Mouse (Mus musculus): ENCODE data around the gene Gpr27. TPM values are rescaled to one million over a fixed set of nuclear protein-coding genes. Genes with fewer than 3 reads are reported as not detected.
A peak's percentile ranks its signal among the peaks of the same experiment; 100 is the strongest.

Gene Gpr27
- polyA plus RNA-seq, 1 experiment: 0.99 TPM

- H3K4me1 ChIP-seq (ENCODE audit: control insufficient read depth, insufficient read depth, low read length): no peaks in the 10 kb centered on the region
- no peak for TF ChIP-seq CTCF (conservative IDR thresholded peaks at IDR 0.05; ENCODE audit: insufficient read depth, insufficient read length, low read depth, low read length)
- TF ChIP-seq POLR2A (IDR thresholded peaks at IDR 0.05; ENCODE audit: low read depth, low read length): no peak
- DNase-seq: no peak
- no peaks in the 10 kb centered on the region for H3K27me3 ChIP-seq (replicated peaks; ENCODE audit: control insufficient read depth, insufficient read depth, low read length)
- 83% methylated on average over 8 of the region's 8 CpGs for WGBS
- H3K27ac ChIP-seq (ENCODE audit: insufficient read depth, low read depth, low read length): no peak overlapping the region
- no peaks in the 10 kb centered on the region for H3K36me3 ChIP-seq (ENCODE audit: control insufficient read depth, insufficient read depth, low read length)
- no peak overlapping the region for H3K4me3 ChIP-seq (ENCODE audit: insufficient read depth, low read depth, low read length)
Measured at GRCm38 (mm10) chr6:99677325-99677724, 15.2 kb upstream of the Gpr27 start.

GRCm38 (mm10) chr6:99678108-99678507, 14.4 kb upstream of the Gpr27 start:
- 88% methylated on average over 11 of the region's 11 CpGs for WGBS
- Histone ChIP-seq H3K4me1 (ENCODE audit: control insufficient read depth, insufficient read depth, low read length) (no peaks in the 10 kb centered on the region), H3K36me3 (ENCODE audit: control insufficient read depth, insufficient read depth, low read length) (no peaks in the 10 kb centered on the region), H3K27ac (ENCODE audit: insufficient read depth, low read depth, low read length) (no peak overlapping the region), H3K4me3 (ENCODE audit: insufficient read depth, low read depth, low read length) (no peak overlapping the region), H3K27me3 (replicated peaks; ENCODE audit: control insufficient read depth, insufficient read depth, low read length) (no peaks in the 10 kb centered on the region)
- TF ChIP-seq CTCF (conservative IDR thresholded peaks at IDR 0.05; ENCODE audit: insufficient read depth, insufficient read length, low read depth, low read length) (no peak), POLR2A (IDR thresholded peaks at IDR 0.05; ENCODE audit: low read depth, low read length) (no peak)
- DNase-seq: no peak

GRCm38 (mm10) chr6:99683974-99684373, 8.5 kb upstream of the Gpr27 start:
- no peak for DNase-seq
- Histone ChIP-seq H3K36me3 (ENCODE audit: control insufficient read depth, insufficient read depth, low read length) (no peaks in the 10 kb centered on the region), H3K27me3 (replicated peaks; ENCODE audit: control insufficient read depth, insufficient read depth, low read length) (no peaks in the 10 kb centered on the region), H3K4me3 (ENCODE audit: insufficient read depth, low read depth, low read length) (no peak overlapping the region), H3K4me1 (ENCODE audit: control insufficient read depth, insufficient read depth, low read length) (no peaks in the 10 kb centered on the region), H3K27ac (ENCODE audit: insufficient read depth, low read depth, low read length) (no peak overlapping the region)
- no peak for TF ChIP-seq CTCF (conservative IDR thresholded peaks at IDR 0.05; ENCODE audit: insufficient read depth, insufficient read length, low read depth, low read length)
- WGBS: 94% methylated on average over 5 of the region's 5 CpGs

GRCm38 (mm10) chr6:99684899-99685298, 7.6 kb upstream of the Gpr27 start:
- Histone ChIP-seq H3K4me3 (ENCODE audit: insufficient read depth, low read depth, low read length) (no peak overlapping the region), H3K27ac (ENCODE audit: insufficient read depth, low read depth, low read length) (no peak overlapping the region), H3K4me1 (ENCODE audit: control insufficient read depth, insufficient read depth, low read length) (no peaks in the 10 kb centered on the region), H3K36me3 (ENCODE audit: control insufficient read depth, insufficient read depth, low read length) (no peaks in the 10 kb centered on the region), H3K27me3 (replicated peaks; ENCODE audit: control insufficient read depth, insufficient read depth, low read length) (no peaks in the 10 kb centered on the region)
- DNase-seq: no peak
- 67% methylated on average over 5 of the region's 5 CpGs for WGBS
- TF ChIP-seq CTCF (conservative IDR thresholded peaks at IDR 0.05; ENCODE audit: insufficient read depth, insufficient read length, low read depth, low read length) (peak; percentile 53; the same call in 1 of the 2 replicates), POLR2A (IDR thresholded peaks at IDR 0.05; ENCODE audit: low read depth, low read length) (no peak)

- Histone ChIP-seq H3K4me3 (ENCODE audit: insufficient read depth, low read depth, low read length) (no peak overlapping the region), H3K27ac (ENCODE audit: insufficient read depth, low read depth, low read length) (no peak overlapping the region), H3K4me1 (ENCODE audit: control insufficient read depth, insufficient read depth, low read length) (no peaks in the 10 kb centered on the region), H3K36me3 (ENCODE audit: control insufficient read depth, insufficient read depth, low read length) (no peaks in the 10 kb centered on the region), H3K27me3 (replicated peaks; ENCODE audit: control insufficient read depth, insufficient read depth, low read length) (peaks cover 6% of the 10 kb centered on the region; the same call in 1 of the 2 replicates)
- no peak for DNase-seq
- 83% methylated on average over 6 of the region's 6 CpGs for WGBS
- no peak for TF ChIP-seq CTCF (conservative IDR thresholded peaks at IDR 0.05; ENCODE audit: insufficient read depth, insufficient read length, low read depth, low read length)
- TF ChIP-seq POLR2A (IDR thresholded peaks at IDR 0.05; ENCODE audit: low read depth, low read length): no peak
Measured at GRCm38 (mm10) chr6:99688513-99688912, 4.0 kb upstream of the Gpr27 start.

GRCm38 (mm10) chr6:99691666-99692205, 743 bp upstream of the Gpr27 start:
- no peak for DNase-seq
- H3K36me3 ChIP-seq (ENCODE audit: control insufficient read depth, insufficient read depth, low read length): no peaks in the 10 kb centered on the region
- H3K27me3 ChIP-seq (replicated peaks; ENCODE audit: control insufficient read depth, insufficient read depth, low read length): peaks cover 8% of the 10 kb centered on the region; the same call in 1 of the 2 replicates
- H3K4me1 ChIP-seq (ENCODE audit: control insufficient read depth, insufficient read depth, low read length): no peaks in the 10 kb centered on the region
- no peak overlapping the region for H3K27ac ChIP-seq (ENCODE audit: insufficient read depth, low read depth, low read length)
- H3K4me3 ChIP-seq (ENCODE audit: insufficient read depth, low read depth, low read length): peak overlapping the region; percentile 49
- 10% methylated on average over 23 of the region's 25 CpGs for WGBS
- TF ChIP-seq POLR2A (IDR thresholded peaks at IDR 0.05; ENCODE audit: low read depth, low read length) (no peak), CTCF (conservative IDR thresholded peaks at IDR 0.05; ENCODE audit: insufficient read depth, insufficient read length, low read depth, low read length) (no peak)

- Histone ChIP-seq H3K27ac (ENCODE audit: insufficient read depth, low read depth, low read length) (no peak overlapping the region), H3K4me1 (ENCODE audit: control insufficient read depth, insufficient read depth, low read length) (no peaks in the 10 kb centered on the region), H3K27me3 (replicated peaks; ENCODE audit: control insufficient read depth, insufficient read depth, low read length) (peaks cover 8% of the 10 kb centered on the region; the same call in 1 of the 2 replicates), H3K4me3 (ENCODE audit: insufficient read depth, low read depth, low read length) (peak overlapping the region; percentile 49; the same call in 1 of the 2 replicates), H3K36me3 (ENCODE audit: control insufficient read depth, insufficient read depth, low read length) (no peaks in the 10 kb centered on the region)
- DNase-seq: no peak
- 4% methylated on average over 110 of the region's 110 CpGs for WGBS
- TF ChIP-seq CTCF (conservative IDR thresholded peaks at IDR 0.05; ENCODE audit: insufficient read depth, insufficient read length, low read depth, low read length) (no peak), POLR2A (IDR thresholded peaks at IDR 0.05; ENCODE audit: low read depth, low read length) (no peak)
Measured at GRCm38 (mm10) chr6:99692916-99693841, 700 bp downstream of the Gpr27 start.

Measured in kidney, adult 2 months (tissue).